Mouse (Mus musculus): ENCODE measurements at regions not wholly inside any gene's neighbourhood (a gene's known extent, or its start where the extent isn't known, plus 50 kb on each side); places are given as distances from the start of the nearest gene placed in this dataset.

- no peak for DNase-seq (ENCODE audit: low spot score)
Observed at GRCm38 (mm10) chr15:63193617-63194491, 651.1 kb downstream of the Gsdmc2 start.

DNA sequence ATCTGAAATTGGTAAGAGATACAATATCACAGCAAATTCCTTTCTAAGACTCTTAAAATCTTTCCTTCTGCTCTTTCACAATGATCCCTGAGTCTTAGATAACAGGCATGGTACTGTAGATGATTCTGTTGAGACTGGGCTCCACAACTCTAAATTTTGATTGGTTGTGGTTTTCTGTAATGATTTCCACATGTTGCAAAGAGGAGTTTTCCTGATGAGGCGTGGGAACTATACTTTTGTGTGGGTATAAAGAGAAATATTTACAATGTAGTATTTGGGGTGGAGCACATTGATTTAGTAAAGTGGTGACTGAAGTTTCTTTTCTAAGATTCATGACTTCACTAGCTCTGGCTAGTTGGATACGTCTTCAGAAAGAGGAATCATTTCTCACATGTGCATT, 653.2 kb downstream of the Gsdmc2 start:
- DNase-seq (ENCODE audit: low spot score) = no peak

GRCm38 (mm10) chr15:63190086-63190485, 654.9 kb downstream of the Gsdmc2 start:
- no peak for DNase-seq (ENCODE audit: low spot score)

- no peak for DNase-seq (ENCODE audit: low spot score)
Observed at GRCm38 (mm10) chr15:63171003-63171402, 674.0 kb downstream of the Gsdmc2 start.

- DNase-seq (ENCODE audit: low spot score) = no peak
Observed at GRCm38 (mm10) chr15:63170171-63170570, 674.8 kb downstream of the Gsdmc2 start.

DNA sequence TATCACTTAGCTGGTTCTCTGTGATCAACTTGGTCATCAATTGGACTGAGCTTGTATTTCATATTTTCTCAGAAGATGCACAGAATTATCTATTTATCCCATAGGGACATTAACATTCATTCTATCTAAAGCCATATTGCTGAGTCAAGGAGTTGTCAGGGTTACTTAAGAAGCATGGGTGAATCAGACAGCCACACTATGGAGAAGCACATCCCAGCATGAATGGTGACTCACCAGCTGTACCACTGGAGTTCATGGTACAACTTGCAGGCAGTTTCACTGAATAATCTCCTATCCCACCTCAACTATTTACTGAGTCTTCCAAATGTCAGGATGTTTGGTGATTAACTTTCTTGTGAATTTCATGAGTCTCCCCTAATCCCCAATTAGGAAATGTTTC, 678.6 kb downstream of the Gsdmc2 start:
- no peak for DNase-seq (ENCODE audit: low spot score)

DNA sequence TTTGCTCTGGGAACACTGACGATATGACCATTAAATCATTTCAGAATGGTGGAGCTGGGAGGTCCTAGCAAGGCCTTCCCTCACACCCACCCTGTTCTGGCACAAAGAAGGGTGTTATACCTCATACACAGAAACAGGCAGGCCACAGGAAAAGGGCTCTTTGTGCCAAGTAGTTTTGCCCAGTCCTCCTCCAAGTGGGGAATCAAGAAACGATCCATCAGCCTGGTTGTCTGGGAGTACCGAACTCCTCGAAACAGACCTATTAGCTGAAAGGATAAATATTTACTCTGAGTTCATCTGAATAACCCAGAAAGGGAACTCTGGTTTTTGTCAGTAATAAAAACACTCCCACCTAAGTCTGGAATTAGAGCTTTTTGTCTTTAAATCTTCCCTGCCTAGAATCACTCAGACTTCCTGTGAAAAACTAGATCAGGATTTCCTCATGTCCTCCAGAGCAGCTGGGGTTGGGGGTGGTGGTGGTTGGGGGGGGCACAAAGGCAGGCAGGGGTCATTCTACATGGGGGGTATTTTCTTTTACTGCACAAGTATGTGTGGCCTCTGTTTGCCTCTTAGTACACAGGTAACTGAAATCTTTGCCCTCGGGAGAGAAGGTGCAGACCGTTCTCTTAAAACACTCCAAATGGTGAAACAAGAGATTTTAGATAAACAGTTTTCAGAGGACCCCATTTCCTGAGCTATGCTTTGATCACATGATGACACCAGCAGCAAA, 681.3 kb downstream of the Gsdmc2 start:
- DNase-seq (ENCODE audit: low spot score) = no peak

DNA sequence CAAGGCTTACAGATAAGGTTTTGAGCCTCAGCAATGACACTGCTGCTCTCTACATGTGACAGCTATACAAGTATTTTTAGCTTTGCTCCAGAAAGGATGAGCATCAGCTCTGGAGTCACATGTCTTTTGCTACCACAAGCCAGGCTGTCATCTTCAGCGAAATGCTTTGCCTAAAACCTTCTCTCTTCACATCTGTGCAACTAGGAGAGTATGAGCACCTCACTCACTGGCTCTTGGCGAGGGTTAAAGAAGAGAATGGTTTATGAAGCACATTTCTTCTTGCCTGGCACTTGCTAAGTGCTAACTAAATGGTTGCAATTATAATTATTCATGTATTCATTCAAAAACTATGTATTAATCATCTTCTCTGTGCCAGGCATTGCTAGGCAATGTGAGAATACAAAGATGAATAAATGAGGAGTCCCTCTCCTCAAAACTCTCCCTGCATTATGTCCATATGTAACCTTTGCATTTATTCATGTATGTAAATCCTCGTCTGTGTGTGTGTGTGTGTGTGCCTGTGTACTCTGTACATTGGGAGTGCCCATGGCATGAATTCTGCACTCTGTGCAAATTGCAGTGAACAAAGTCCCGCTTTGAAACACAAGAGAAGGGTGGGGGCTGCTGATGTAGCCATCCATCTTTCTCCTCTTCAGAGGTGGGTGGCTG, 682.0 kb downstream of the Gsdmc2 start:
- DNase-seq (ENCODE audit: low spot score) = no peak

DNA sequence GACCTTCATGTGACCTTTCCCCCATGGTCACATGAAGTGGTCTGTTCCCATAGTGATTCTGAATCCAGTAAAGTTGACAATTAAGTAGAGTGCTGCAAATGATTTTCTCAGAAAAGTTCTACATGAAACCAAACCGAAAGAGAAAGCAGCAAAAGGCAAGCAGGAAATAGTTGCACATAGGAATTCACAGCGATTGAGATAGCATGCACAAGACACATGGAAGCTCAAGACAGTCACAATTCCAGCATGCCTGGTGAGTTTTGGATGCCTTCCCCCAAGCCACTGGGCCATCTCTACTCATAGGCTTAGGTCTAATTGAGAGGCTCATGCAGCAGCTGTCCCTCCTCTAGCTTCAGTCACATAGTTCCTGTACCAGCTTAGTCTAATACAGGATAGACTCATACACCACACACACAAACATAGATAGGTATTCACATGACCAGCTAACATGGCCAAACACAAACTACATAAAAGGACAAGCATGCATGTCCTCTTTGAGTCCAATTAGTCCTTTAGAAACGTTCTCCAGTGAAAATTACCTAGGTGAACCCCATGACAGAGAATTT, 721.8 kb downstream of the Gsdmc2 start:
- DNase-seq (ENCODE audit: low spot score) = peak; percentile 5

DNA sequence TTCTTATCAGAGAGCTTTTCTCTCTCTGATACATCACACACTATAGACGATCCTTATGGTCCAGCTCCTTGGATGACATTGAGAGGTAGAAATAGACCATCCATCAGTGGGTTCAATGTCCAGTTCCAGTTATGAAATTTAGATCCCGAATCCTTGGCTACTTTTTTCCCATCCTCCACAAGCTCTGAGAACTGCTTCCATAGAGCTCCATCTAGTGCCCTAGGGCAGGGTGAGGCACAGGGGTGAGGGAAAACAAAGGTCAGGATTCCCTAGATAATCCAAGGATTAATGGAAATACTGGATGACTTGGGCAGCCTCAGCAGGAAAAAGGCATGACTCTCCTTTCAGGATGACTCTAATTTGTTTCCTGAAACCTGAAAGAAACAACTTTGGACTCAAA, 732.1 kb downstream of the Gsdmc2 start:
- DNase-seq (ENCODE audit: low spot score) = no peak

GRCm38 (mm10) chr15:63100093-63100492, 744.9 kb downstream of the Gsdmc2 start:
- DNase-seq (ENCODE audit: low spot score) = no peak

DNA sequence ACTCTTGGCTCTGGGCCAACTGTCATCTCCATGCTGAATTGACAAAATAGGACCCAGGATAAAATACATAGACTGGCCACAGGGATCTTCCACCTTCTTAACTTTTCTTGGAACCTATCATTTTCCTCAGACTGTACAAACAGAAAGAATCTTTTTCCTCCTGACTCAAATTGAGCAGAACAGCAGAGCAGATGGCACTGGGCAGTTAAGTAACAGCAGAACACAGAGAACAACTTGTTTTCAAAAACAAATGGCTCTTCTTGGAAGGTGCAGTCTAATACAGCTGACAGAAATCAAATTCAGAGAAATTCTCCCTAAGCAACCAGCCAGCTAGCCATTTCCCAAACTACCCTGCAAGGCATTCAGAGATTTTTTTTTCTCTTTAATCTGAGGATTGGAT, 763.0 kb downstream of the Gsdmc2 start:
- DNase-seq (ENCODE audit: low spot score) = no peak

- DNase-seq (ENCODE audit: low spot score) = no peak
Observed at GRCm38 (mm10) chr15:63079825-63080224, 765.2 kb downstream of the Gsdmc2 start.

DNA sequence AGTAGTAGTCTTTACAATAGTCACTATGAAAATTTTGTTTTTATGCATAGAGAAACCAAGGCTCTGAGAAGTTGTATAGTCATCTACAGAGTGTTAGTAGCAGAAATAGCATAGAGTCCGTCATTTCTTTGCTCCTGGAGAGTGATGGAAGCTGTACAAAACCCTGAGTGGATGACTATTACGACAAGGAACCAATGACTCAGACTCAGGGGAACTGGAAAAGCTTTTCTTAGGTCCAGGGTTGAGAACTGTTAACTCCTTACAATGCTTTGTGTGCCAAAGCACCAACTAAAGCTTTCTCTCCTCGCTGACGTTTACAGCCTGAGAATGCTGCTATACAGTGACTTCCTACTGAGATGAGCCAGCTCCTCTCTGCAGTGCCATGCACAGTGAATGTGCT, 773.1 kb downstream of the Gsdmc2 start:
- no peak for DNase-seq (ENCODE audit: low spot score)

GRCm38 (mm10) chr15:63067126-63067525, 777.9 kb downstream of the Gsdmc2 start:
- no peak for DNase-seq (ENCODE audit: low spot score)

DNA sequence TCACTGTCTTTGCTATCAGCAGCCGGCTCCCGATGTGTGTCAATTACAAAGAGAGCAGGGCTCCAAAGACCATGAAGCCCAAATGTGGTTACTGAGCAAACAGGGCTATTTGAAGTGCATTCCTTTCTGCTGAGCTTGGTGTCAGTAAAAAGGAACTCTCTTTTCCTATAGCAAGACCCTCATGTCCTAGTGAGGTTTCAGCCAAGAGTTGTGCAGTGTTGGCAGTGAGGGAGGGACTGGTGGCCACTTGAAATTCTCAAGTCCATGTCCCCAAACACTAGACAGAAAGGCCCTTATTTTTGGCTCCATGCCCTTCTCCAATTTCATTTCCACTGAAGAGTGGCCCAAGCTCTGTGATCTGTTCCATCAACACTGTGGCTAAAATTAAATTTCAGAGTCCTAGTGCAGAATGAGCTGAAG, 778.9 kb downstream of the Gsdmc2 start:
- DNase-seq (ENCODE audit: low spot score) = no peak

- no peak for DNase-seq (ENCODE audit: low spot score)
Observed at GRCm38 (mm10) chr15:63061891-63062290, 783.1 kb downstream of the Gsdmc2 start.

GRCm38 (mm10) chr15:63060826-63061225, 784.2 kb downstream of the Gsdmc2 start:
- no peak for DNase-seq (ENCODE audit: low spot score)

GRCm38 (mm10) chr15:63052570-63053255, 792.3 kb downstream of the Gsdmc2 start:
- no peak for DNase-seq (ENCODE audit: low spot score)

- no peak for DNase-seq (ENCODE audit: low spot score)
Observed at GRCm38 (mm10) chr15:63050033-63050432, 794.9 kb downstream of the Gsdmc2 start.

GRCm38 (mm10) chr15:63042367-63042766, 802.6 kb downstream of the Gsdmc2 start:
- no peak for DNase-seq (ENCODE audit: low spot score)

All from thymus, postnatal 0 days (tissue).